Mouse (Mus musculus) NIH3T3 (cell line): ENCODE measurements around the gene Srf.
A peak's percentile ranks its signal among the peaks of the same experiment; 100 is the strongest.

Source experiments
- DNase-seq: peaks from one replicate; pipeline ENCODE4 v3.0.0-alpha.2; 2012; ENCODE audit warnings: low read depth

The Srf gene

DNA sequence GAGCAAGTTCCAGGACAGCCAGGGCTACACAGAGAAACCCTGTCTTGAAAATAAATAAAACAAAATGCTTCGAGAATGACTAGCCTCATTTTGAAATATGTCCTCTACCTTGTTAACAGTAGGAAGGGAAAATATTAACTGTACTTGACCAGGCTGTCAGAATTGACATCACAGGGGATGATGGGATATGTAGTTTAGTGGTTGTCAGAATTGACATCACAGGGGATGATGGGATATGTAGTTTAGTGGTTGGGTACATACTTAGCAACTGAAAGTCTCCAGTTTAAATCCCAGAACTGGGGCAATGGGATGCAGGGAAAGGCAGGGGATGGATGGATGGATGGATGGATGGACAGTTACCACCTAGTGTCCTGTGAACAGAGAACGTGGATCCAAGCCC, 42.6 kb downstream of the Srf start:
- DNase-seq: peak; percentile 38

- DNase-seq: peak; percentile 59
Measured at GRCm38 (mm10) chr17:46511059-46511710, 44.8 kb downstream of the Srf start.

DNA sequence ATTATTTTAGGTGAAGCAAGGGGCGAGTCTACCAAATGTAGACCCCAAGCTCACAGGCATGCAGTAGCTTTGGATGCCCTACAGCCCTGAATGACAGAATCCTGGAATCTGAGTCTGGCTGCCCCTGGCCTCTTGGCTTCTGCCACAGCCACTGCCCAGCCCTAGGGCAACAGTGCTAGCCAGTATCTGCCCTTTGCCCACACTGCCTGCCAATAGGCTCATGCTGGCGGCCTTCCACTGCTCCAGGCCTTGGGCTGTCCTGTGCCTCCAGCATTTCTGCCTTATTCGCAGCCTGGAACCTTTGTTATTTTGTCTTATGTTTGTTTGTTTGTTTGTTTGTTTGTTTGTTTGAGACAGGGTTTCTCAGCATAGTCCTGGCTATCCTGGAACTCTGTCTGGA, 50.4 kb downstream of the Srf start:
- no peak for DNase-seq

- DNase-seq: no peak
Measured at GRCm38 (mm10) chr17:46503847-46504638, 51.9 kb downstream of the Srf start.

GRCm38 (mm10) chr17:46502775-46503174, 53.2 kb downstream of the Srf start:
- DNase-seq: no peak
